Mouse (Mus musculus) neural tube, embryonic 15.5 days (tissue): ENCODE results near the gene Crtac1. TPM values are rescaled to one million over a fixed set of nuclear protein-coding genes. Genes with fewer than 3 reads are reported as not detected.

ENCODE experiments used
- ATAC-seq: fragments of 200-750 bp; cut with Nextera tagmentation; 2 replicates; pipeline ENCODE4 v1.8.0; 2017; ENCODE audit warnings: mild to moderate bottlenecking, moderate TSS enrichment, moderate library complexity; ENCODE audit not compliant: low FRiP score
- H3K27ac ChIP-seq: fragments of 300-500 bp; sonication (generic); replicated peaks from 2 replicates; pipeline ENCODE4 v1.5.1; 2015; ENCODE audit warnings: mild to moderate bottlenecking, inconsistent platforms
- H3K27me3 ChIP-seq: fragments of 300-500 bp; sonication (generic); replicated peaks from 2 replicates; pipeline ENCODE4 v1.6.1; 2015; ENCODE audit warnings: inconsistent platforms
- H3K36me3 ChIP-seq: fragments of 300-500 bp; sonication (generic); 2 replicates; pipeline ENCODE4 v1.6.1; 2015; ENCODE audit warnings: inconsistent platforms
- H3K4me1 ChIP-seq: fragments of 300-500 bp; sonication (generic); 2 replicates; pipeline ENCODE4 v1.6.1; 2015; ENCODE audit warnings: inconsistent platforms
- H3K4me2 ChIP-seq: fragments of 300-500 bp; sonication (generic); 2 replicates; pipeline ENCODE4 v1.6.1; 2015; ENCODE audit warnings: inconsistent platforms, mild to moderate bottlenecking, moderate library complexity
- H3K4me3 ChIP-seq: fragments of 300-500 bp; sonication (generic); replicated peaks from 2 replicates; pipeline ENCODE4 v1.5.1; 2015; ENCODE audit warnings: mild to moderate bottlenecking, inconsistent platforms
- H3K9ac ChIP-seq: fragments of 300-500 bp; sonication (generic); replicated peaks from 2 replicates; pipeline ENCODE4 v1.6.1; 2015; ENCODE audit warnings: mild to moderate bottlenecking, inconsistent platforms
- H3K9me3 ChIP-seq: fragments of 300-500 bp; sonication (generic); replicated peaks from 2 replicates; pipeline ENCODE4 v1.6.1; 2016; ENCODE audit warnings: inconsistent platforms
- WGBS: fragments of 180-500 bp; shearing (Covaris S2); methylation state at CpG from one replicate; pipeline ENCODE4 v1.1.7; 2015; ENCODE audit warnings: mixed read lengths; 5-methylcytosine and 5-hydroxymethylcytosine counted together
- polyA plus RNA-seq: library from polyadenylated mRNA; unstranded; fragments of >200 nt; fragmentation: Nextera tagmentation; extraction: Ambion mirVana; gene quantifications from 2 replicates; pipeline ENCODE4 v1.2.1, GENCODE M21; 2015

Gene Crtac1
- polyA plus RNA-seq, 1 experiment from 2014 or later: 71.4 TPM

DNA sequence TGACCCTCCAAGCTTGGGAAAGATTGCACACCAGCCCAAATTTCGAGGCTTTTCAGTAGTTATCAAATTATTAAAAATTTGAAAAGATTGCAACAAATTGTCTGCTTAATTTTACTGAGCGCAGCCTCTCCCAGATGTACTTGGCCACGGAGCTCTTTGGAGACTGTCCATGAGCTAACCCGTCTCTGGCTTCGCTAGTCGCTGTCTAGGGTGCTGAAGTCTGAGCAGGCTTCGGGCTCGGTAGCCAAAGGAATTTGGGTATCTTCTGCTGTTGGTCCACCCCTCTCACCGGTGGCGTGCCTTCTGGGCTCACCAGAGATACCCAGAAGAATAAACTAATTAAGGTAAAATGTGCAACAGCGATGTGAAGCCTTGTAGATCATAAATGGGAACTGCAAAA is 105.7 kb downstream of the Crtac1 start:
- no peak for ATAC-seq
- Histone ChIP-seq H3K9ac (no peak overlapping the region), H3K27ac (no peak overlapping the region), H3K4me2 (no peak overlapping the region), H3K4me1 (peaks cover 7% of the 10 kb centered on the region), H3K27me3 (0 out of 2 replicates have a peak, but pooled peaks cover 3% of the 10 kb centered on the region), H3K9me3 (no peaks in the 10 kb centered on the region), H3K4me3 (no peak overlapping the region), H3K36me3 (no peaks in the 10 kb centered on the region)
- WGBS: 15% methylated on average over 11 of the region's 11 CpGs

DNA sequence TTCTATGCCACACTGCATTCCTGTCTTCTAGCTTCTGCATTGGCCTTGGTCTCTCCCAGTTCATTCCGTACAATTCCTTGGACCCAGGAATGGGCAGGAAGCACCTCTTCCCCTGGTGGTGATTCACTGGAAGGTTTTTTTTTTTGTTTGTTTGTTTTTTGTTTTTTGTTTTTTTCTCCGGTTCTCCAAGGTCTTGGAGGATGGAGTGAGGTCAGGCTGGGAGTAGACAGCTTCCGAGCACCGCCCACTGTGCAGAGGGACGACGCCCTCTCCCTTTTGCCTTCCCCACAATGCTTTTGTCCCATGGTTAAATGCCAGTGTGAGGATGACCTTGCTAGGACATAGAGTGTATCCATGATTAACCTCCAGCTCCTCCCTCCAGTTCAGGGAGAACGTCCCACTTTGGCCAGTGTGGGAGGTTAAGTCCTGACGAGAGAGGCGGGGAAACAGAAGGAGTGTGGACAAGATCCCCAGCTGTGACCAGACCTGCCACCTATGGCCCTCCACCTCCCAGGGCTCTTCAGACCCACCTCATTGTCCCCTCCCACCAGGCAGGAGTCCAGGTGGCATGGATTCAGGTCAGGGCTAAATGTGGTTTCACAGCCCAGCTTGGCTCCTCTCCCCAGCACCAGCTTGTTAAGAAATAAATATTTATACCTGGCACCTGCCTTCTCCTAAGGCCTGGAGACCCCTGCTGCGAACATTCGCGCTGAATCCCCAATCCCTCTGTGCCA is 109.1 kb downstream of the Crtac1 start:
- no peak overlapping the region for H3K27ac ChIP-seq
- H3K4me3 ChIP-seq: no peak overlapping the region
- 45% methylated on average over 12 of the region's 12 CpGs for WGBS
- no peak overlapping the region for H3K9ac ChIP-seq
- H3K27me3 ChIP-seq: no peaks in the 10 kb centered on the region
- ATAC-seq: no peak
- H3K4me1 ChIP-seq: peaks cover 30% of the 10 kb centered on the region
- H3K36me3 ChIP-seq: no peaks in the 10 kb centered on the region
- no peak overlapping the region for H3K4me2 ChIP-seq
- no peaks in the 10 kb centered on the region for H3K9me3 ChIP-seq

DNA sequence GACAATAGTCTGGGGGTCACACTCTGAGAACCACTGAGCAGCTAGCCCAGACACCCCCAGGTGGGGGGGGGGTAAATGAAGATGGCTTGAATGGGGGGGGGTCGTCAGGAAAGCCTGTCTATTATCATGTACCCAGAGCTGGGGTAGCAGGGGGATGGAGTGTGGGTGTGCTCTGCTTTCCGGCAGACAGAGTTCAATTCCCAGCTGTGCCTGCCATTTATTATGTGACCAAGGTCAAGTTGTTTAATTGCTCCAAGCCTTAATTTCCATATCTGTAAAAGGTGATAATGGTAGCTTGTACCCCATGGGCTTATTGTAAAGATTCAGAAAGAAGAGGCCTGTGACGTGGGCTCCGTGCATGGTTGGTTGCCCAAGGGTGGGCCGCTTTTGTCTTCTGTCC is 109.6 kb downstream of the Crtac1 start:
- no peaks in the 10 kb centered on the region for H3K36me3 ChIP-seq
- no peak overlapping the region for H3K4me3 ChIP-seq
- H3K4me1 ChIP-seq: peaks cover 36% of the 10 kb centered on the region
- H3K4me2 ChIP-seq: no peak overlapping the region
- WGBS: 33% methylated on average over 5 of the region's 5 CpGs
- no peak for ATAC-seq
- no peaks in the 10 kb centered on the region for H3K27me3 ChIP-seq
- H3K9me3 ChIP-seq: no peaks in the 10 kb centered on the region
- H3K27ac ChIP-seq: no peak overlapping the region
- H3K9ac ChIP-seq: no peak overlapping the region

DNA sequence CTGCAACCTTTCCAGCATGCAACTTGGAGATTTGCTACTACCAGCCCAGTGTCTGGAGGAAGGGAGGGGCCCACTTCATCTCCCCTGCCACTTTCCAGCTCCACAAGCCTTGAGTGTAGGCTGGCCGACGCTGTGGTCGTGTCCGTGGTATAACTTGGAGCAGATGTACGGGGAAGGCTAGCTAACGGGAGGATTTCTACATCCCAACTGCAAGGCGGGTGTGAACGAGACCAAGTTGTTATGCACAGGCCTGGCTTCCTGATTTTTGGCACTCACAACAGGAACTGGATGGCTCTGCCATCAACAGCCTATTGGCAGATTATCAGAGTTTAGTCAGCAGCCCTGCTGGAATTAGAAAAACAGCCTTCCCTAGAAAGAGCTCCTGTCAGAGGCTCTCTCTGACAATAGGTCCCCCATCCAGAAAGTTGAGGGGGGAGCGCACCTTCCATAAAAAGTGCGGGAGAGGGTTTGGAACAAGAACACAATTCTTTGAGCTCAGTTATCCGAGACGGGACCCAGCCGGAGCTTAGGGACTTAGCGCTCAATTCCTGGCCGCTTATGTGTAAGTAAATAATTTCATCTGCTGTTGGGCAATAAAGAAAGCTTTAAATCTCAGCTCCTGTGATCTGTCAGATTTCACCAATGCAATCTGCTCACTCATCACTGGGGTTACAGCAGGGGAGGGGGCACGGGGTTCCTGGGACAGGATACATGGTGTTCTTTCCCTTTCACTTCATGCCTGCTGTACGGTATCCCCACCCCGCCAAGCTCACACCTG is 113.7 kb downstream of the Crtac1 start:
- H3K9ac ChIP-seq: no peak overlapping the region
- H3K4me2 ChIP-seq: peak overlapping the region; percentile 23
- peak; percentile 7; the same call in 1 of the 2 replicates for ATAC-seq

DNA sequence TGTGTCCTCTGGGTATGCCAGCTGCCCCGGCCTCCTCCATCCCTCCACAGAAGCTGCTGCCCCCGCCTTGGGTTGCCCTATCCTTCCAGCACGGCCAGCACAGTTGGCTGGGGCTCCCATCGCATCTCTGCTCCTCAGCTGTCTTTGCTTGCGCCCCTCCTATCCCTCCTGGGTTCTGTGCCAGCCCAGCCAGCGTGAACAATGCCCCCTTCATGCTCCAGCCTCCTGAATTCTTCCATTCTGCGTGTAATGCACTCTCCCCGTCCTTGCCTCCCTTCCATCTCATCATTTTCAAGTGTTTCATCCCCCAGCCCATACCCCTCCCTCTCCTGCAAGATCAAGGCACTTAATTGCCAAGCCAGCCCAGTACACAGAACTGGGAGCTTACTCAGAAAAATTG is 114.6 kb downstream of the Crtac1 start:
- Histone ChIP-seq H3K27me3 (no peaks in the 10 kb centered on the region), H3K36me3 (no peaks in the 10 kb centered on the region), H3K4me3 (no peak overlapping the region), H3K27ac (peak overlapping the region; percentile 76), H3K9me3 (no peaks in the 10 kb centered on the region), H3K4me2 (peak overlapping the region; percentile 23; the same call in 1 of the 2 replicates), H3K9ac (no peak overlapping the region), H3K4me1 (peaks cover 61% of the 10 kb centered on the region)
- WGBS: 33% methylated on average over 8 of the region's 8 CpGs
- ATAC-seq: peak; percentile 72

More for the DNA sequence above, 113.7 kb downstream of the Crtac1 start:
- Histone ChIP-seq H3K9me3 (no peaks in the 10 kb centered on the region), H3K4me3 (no peak overlapping the region), H3K27ac (peak overlapping the region; percentile 76), H3K27me3 (no peaks in the 10 kb centered on the region), H3K36me3 (no peaks in the 10 kb centered on the region), H3K4me1 (peaks cover 53% of the 10 kb centered on the region)
- 36% methylated on average over 18 of the region's 18 CpGs for WGBS

DNA sequence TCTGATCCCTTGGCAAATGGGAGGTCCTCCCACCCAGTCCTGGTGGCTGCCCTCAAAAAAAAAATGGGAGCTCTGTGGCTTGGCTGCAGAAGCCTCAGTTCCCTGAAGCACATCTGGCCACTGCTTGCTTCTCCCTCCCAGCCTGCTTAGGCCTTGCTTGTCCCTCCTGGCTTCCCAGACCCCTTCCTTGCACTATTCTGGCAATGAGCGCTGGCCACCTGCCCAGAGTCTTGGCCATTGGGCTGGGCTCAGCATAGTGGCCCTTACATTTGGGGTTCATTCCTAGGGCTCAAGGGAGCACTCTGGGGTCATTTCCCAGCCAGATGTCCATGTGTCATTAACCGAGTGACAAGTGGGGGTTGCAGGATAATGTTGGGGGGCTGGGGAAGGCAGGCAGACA is 115.1 kb downstream of the Crtac1 start:
- Histone ChIP-seq H3K9ac (no peak overlapping the region), H3K27me3 (no peaks in the 10 kb centered on the region), H3K36me3 (no peaks in the 10 kb centered on the region), H3K4me1 (peaks cover 65% of the 10 kb centered on the region), H3K4me2 (no peak overlapping the region; the same call in 1 of the 2 replicates), H3K9me3 (no peaks in the 10 kb centered on the region), H3K4me3 (no peak overlapping the region), H3K27ac (peak overlapping the region; percentile 76)
- WGBS: 72% methylated on average over 2 of the region's 2 CpGs
- peak; percentile 39 for ATAC-seq

DNA sequence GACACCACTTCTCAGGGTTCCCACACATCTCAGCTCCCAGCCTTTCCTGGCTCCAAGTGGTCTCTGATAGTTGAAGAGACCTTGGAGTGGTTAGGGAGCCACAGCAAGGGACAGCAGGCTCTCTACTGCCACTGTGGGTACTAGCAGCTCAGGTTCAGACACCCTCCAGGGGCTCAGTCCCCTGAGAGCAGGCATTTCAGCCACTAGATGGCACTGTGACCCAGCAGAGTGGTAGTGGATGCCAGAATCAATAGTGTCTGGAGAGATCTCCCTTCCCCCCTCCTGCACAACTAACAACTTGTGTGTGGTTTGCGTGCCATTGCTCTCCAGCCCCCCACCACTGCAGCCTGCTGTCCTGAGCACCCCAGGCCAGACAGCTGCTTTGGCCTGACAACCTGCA is 115.7 kb downstream of the Crtac1 start:
- WGBS: 10% methylated on average over 1 of the region's 1 CpGs
- peak; percentile 51 for ATAC-seq
- Histone ChIP-seq H3K27me3 (no peaks in the 10 kb centered on the region), H3K36me3 (no peaks in the 10 kb centered on the region), H3K4me2 (no peak overlapping the region), H3K4me3 (no peak overlapping the region), H3K4me1 (peaks cover 65% of the 10 kb centered on the region), H3K9ac (no peak overlapping the region), H3K27ac (peak overlapping the region; percentile 76), H3K9me3 (no peaks in the 10 kb centered on the region)

DNA sequence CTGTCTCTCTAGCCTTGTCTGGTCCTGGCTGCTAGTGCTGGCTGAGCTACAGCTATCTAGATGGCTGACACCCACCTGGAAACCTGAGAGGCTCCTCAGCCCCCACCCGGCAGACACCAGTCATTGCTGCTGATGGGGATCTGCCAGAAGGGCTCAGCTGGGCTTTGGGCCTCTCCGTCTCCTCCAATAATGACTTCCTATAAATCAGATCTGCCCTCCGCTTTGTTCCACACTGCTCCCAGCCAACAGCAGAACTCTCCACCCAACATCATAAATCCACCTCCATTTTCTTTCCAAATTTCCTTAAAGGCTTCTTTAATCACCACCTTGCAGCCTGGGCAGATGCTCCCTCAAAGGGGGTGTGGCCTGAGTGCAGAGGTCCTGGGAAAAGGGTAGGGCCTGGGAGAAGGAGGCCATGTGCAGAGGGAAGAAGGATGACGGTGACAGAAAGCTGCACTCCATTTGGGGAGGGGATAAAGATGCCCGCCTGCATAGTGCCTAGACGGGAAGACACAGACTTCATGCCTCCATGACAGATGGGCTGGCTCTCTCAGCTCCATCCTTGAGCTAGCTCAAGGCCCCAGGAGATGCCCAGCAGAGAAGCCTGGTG is 116.4 kb downstream of the Crtac1 start:
- H3K36me3 ChIP-seq: no peaks in the 10 kb centered on the region
- H3K27ac ChIP-seq: peak overlapping the region; percentile 76
- H3K4me1 ChIP-seq: peaks cover 65% of the 10 kb centered on the region
- H3K9ac ChIP-seq: peak overlapping the region; percentile 18; the same call in 1 of the 2 replicates
- H3K27me3 ChIP-seq: no peaks in the 10 kb centered on the region
- H3K4me3 ChIP-seq: no peak overlapping the region
- WGBS: 28% methylated on average over 6 of the region's 6 CpGs
- H3K9me3 ChIP-seq: no peaks in the 10 kb centered on the region
- H3K4me2 ChIP-seq: no peak overlapping the region
- ATAC-seq: no peak

DNA sequence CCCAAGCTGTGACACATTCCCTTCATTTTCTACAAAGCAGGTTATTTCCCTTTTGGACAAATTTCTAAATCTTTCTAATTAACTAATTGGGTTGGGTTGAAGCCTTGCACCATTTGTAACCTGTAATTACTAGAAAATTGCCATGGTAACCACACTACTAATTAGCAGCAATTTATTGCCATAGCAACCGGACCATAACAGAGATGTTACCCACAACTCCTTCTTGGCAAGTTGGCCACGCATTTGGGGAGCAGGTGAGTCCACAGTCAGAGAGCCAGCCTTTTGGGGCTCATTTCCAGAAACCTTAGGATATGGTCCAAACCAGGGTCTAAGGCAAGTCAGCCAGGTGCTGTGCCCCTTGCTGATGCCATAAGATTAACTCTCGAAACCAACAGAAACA is 119.4 kb downstream of the Crtac1 start:
- Histone ChIP-seq H3K4me2 (no peak overlapping the region), H3K4me3 (no peak overlapping the region), H3K27ac (no peak overlapping the region), H3K4me1 (peaks cover 40% of the 10 kb centered on the region), H3K9ac (no peak overlapping the region), H3K9me3 (no peaks in the 10 kb centered on the region), H3K36me3 (no peaks in the 10 kb centered on the region), H3K27me3 (no peaks in the 10 kb centered on the region)
- WGBS: 42% methylated on average over 3 of the region's 3 CpGs
- no peak for ATAC-seq

DNA sequence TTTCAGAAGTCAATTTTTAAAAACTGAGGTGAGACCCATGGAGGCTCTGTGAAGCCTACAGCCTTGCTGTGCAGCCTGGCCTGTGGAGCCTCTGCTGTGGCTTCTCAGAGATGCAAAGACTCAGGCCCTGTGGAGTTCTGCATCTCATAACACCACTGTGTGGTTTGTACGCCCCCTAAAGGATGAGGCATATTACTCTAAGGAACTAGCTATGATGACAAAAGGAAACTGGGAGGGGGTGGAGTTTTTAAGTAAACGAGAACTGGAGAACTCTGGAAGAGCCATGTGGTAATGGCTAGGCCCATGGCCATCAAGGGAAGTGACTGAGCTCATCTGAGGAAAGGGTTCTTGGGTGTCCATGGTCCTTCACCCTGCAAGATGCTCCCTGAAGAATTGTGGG is 120.3 kb downstream of the Crtac1 start:
- no peak overlapping the region for H3K4me3 ChIP-seq
- H3K9me3 ChIP-seq: no peaks in the 10 kb centered on the region
- no peak for ATAC-seq
- no peaks in the 10 kb centered on the region for H3K36me3 ChIP-seq
- H3K27me3 ChIP-seq: no peaks in the 10 kb centered on the region
- H3K27ac ChIP-seq: no peak overlapping the region
- H3K4me2 ChIP-seq: no peak overlapping the region
- WGBS: 44% methylated on average over 2 of the region's 2 CpGs
- no peak overlapping the region for H3K9ac ChIP-seq
- peaks cover 40% of the 10 kb centered on the region for H3K4me1 ChIP-seq

DNA sequence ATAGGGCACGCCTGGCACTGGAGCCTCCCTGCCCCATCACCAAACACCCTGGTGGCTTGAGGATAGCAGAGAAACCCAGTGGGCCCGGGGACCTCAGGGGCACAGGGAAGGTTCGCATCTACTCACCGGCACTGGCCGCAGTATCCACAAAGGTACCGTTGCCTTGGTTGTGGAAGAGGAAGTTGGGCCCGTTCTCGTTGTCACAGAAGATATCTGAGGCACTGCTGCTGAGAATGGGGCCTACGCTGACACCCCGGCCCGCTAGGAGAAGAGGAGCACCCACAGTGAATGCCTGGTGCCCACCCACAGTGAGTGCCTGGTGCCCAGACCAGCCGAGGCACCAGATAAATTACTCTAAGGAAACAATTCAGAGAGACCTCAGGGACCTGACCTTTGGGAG is 122.7 kb downstream of the Crtac1 start:
- 80% methylated on average over 12 of the region's 12 CpGs for WGBS
- no peak overlapping the region for H3K4me3 ChIP-seq
- H3K4me1 ChIP-seq: peaks cover 27% of the 10 kb centered on the region
- no peaks in the 10 kb centered on the region for H3K27me3 ChIP-seq
- no peak overlapping the region for H3K4me2 ChIP-seq
- H3K9ac ChIP-seq: no peak overlapping the region
- no peaks in the 10 kb centered on the region for H3K36me3 ChIP-seq
- ATAC-seq: no peak
- H3K27ac ChIP-seq: no peak overlapping the region
- no peaks in the 10 kb centered on the region for H3K9me3 ChIP-seq
